Mouse (Mus musculus) skeletal muscle tissue, adult 2 months (tissue): ENCODE data around the gene Gm9833.

Experiments
- DNase-seq: peaks from one replicate; pipeline ENCODE4 v3.0.0-alpha.2; 2012; ENCODE audit warnings: low read depth, low spot score

Gene Gm9833

GRCm38 (mm10) chr3:10121956-10122739 lies 34.2 kb downstream of the Gm9833 start:
- DNase-seq, result no peak

DNA sequence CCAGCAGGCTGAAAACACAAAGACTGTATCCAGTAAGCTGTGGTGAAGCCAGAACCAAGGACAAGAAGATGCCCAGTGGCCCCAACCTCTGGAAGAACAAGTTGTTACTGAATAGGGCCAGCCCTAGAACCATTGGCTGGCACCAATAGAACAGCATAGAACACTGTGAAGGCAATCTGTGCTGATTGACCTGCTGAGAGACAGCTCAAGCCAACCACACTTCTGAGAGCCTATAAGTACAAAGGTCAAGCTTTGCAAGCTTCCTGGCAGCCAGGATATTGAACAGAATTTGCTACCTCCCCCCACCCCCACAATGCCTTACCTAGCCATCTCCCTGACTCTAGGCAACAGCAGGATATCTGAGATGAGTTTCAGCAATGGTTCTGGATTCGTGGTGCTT lies 35.7 kb downstream of the Gm9833 start:
- DNase-seq, result no peak

DNA sequence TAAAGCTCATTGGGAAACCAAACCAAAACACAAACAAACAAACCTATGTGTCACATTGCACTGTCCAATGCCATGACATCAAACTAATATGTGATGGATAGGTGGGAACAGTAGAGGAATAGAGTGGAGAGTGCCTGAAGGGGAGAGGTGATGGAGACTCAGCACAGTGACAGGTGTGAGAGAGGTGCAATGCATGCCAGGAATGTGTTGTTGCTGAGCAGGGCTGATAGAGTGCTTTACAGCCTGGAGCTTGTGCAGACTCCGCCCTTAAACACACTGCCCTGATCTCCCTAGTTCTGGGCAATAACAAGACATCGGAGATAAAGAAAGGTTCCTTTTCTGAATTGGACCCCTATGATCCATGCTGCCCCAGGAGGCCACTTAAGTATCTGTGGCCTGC lies 36.2 kb downstream of the Gm9833 start:
- DNase-seq, result no peak

GRCm38 (mm10) chr3:10125301-10125700 lies 37.4 kb downstream of the Gm9833 start:
- no peak for DNase-seq

- no peak for DNase-seq
Observed at GRCm38 (mm10) chr3:10126036-10126435, 38.1 kb downstream of the Gm9833 start.

DNA sequence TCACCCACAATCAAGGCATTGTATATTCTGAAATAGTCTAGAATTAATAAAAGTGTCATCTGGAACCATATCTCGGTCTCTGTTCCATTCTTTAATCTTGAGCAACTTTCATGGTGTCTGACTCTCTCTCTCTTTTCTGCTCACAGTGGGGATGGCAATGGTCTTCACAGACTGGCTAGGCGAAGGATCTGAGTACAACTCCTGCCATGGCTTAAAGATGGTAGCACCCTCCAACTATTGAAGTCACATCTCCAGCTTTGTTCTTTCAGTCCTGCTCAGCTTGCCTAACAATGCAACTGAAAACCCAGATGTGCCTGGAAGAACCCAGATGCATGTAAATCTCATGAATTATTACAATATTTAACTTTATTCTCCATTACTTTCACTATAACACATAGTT lies 38.6 kb downstream of the Gm9833 start:
- no peak for DNase-seq

DNA sequence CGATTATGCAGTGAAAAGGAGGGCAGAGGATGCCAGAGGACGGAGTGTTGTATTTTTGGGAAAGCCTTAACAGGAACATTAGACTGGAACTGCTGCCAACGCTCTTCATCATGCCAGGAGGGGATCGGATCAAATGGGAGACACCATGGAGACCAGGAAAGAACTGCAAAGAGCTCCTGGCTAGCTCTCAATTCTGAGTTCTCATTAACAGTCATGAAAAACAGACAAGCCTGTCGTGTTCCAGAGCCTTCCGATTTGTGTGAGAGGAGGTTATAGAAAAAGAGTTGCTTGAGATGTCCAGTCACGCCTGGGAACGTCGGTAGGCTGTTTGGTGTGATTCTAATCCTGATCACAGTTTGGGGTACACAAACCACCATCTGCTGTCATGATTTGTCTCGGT lies 39.0 kb downstream of the Gm9833 start:
- no peak for DNase-seq

- no peak for DNase-seq
Observed at GRCm38 (mm10) chr3:10127505-10127904, 39.6 kb downstream of the Gm9833 start.
